Mouse (Mus musculus) CD4-positive, CD25-positive, alpha-beta regulatory T cell, adult 4 months (primary cell): ENCODE data around the gene Brd3. TPM values are rescaled to one million over a fixed set of nuclear protein-coding genes. Genes with fewer than 3 reads are reported as not detected.

Experiments
- polyA plus RNA-seq, 2 experiments: library from polyadenylated mRNA; unstranded; fragments of 100-300 nt; shearing (Covaris generic); gene quantifications; one replicate each; pipeline ENCODE4 v1.2.1; 2017

Brd3 gene
- polyA plus RNA-seq, 2 experiments from 2014 or later: 33.5 to 34.3 TPM

Other genes starting within 250 kb of the Brd3 start
- gene Vav2, start 80.6 kb downstream of the Brd3 start, polyA plus RNA-seq: 1 to 10 TPM; 9.9 to 10.0 TPM
- gene Brd3os, start 65.3 kb downstream of the Brd3 start, polyA plus RNA-seq: under 1 TPM in 1 of 2 experiments, not detected in 1; 0.52 TPM
- gene Wdr5, start 7.5 kb upstream of the Brd3 start, polyA plus RNA-seq: 10 to 100 TPM; 15.6 to 17.1 TPM
- 1 to 10 TPM; 3.3 to 7.8 TPM for gene Rxra, start 168.8 kb upstream of the Brd3 start, polyA plus RNA-seq